Mouse (Mus musculus) spleen, postnatal 14 days (tissue): ENCODE results near the gene Gm10721.
"Not testable (repeated sequence)": the region's sequence is repeated elsewhere in the genome, so short reads cannot be mapped to it uniquely, and the experiment has no call there.

Experiments
- DNase-seq, 2 experiments: peaks; one replicate each; pipeline ENCODE4 v3.0.0; 2021 to 2022; ENCODE audit warnings: low spot score in 2 of 2

Gm10721 gene

DNA sequence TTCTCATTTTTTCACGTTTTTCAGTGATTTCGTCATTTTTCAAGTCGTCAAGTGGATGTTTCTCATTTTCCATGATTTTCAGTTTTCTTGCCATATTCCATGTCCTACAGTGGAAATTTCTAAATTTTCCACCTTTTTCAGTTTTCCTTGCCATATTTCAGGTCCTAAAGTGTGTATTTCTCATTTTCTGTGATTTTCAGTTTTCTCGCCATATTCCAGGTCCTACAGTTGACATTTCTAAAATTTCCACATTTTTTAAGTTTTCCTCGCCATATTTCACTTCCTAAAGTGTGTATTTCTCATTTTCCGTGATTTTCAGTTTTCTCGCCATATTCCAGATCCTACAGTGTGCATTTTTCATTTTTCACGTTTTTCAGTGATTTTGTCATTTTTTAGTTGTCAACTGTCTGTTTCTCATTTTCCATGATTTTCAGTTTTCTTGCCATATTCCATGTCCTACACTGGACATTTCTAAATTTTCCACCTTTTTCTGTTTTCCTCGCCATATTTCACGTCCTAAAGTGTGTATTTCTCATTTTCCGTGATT, at the start of gene Gm10721:
Gene Gm10721, plus strand, starts transcription at position 408 of the 547 bp plus-strand sequence.
- DNase-seq: not testable (repeated sequence)

GRCm38 (mm10) chr9:3000445-3000972, 12.4 kb upstream of the Gm10721 start, which contains the start of gene Gm10722:
TSS of gene Gm10722 (plus strand) at chr9:3000922.
- DNase-seq: not testable (repeated sequence)

GRCm38 (mm10) chr9:3001006-3001405, 11.9 kb upstream of the Gm10721 start:
- peak; percentile 17 to 18 for DNase-seq

DNA sequence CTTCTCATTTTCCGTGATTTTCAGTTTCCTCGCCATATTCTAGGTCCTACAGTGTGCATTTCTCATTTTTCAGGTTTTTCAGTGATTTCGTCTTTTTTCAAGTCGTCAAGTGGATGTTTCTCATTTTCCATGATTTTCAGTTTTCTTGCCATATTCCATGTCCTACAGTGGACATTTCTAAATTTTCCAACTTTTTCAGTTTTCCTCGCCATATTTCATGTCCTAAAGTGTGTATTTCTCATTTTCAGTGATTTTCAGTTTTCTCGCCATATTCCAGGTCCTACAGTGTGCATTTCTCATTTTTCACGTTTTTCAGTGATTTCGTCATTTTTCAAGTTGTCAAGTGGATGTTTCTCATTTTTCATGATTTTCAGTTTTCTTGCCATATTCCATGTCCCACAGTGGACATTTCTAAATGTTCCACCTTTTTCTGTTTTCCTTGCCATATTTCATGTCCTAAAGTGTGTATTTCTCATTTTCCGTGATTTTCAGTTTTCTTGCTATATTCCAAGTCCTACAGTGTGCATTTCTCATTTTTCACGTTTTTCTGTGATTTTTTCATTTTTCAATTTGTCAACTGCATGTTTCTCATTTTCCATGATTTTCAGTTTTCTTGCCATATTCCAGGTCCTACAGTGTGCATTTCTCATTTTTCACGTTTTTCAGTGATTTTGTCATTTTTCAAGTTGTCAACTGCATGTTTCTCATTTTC, 10.8 kb upstream of the Gm10721 start:
- DNase-seq: peak; percentile 100

GRCm38 (mm10) chr9:3002794-3003396, 10.0 kb upstream of the Gm10721 start, which contains the start of gene Gm11168:
TSS of gene Gm11168 (plus strand) at chr9:3003346.
- DNase-seq: peak in 1 of 2 experiments; percentile 6

GRCm38 (mm10) chr9:3006179-3006578, 6.8 kb upstream of the Gm10721 start:
- not testable (repeated sequence) for DNase-seq

GRCm38 (mm10) chr9:3006636-3007035, 6.3 kb upstream of the Gm10721 start:
- DNase-seq: peak; percentile 81 to 83

- DNase-seq: not testable (repeated sequence)
Measured at GRCm38 (mm10) chr9:3007272-3007671, 5.7 kb upstream of the Gm10721 start.

- not testable (repeated sequence) for DNase-seq
Measured at GRCm38 (mm10) chr9:3009331-3009730, 3.6 kb upstream of the Gm10721 start.

DNA sequence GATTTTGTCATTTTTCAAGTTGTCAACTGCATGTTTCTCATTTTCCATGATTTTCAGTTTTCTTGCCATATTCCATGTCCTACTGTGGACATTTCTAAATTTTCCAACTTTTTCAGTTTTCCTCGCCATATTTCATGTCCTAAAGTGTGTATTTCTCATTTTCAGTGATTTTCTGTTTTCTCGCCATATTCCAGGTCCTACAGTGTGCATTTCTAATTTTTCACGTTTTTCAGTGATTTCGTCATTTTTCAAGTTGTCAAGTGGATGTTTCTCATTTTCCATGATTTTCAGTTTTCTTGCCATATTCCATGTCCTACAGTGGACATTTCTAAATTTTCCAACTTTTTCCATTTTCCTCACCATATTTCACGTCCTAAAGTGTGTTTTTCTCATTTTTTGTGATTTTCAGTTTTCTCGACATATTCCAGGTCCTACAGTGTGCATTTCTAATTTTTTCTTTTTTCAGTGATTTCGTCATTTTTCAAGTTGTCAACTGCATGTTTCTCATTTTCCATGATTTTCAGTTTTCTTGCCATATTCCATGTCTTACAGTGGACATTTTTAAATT, 802 bp upstream of the Gm10721 start:
- not testable (repeated sequence) for DNase-seq

GRCm38 (mm10) chr9:3015354-3015753, 2.4 kb downstream of the Gm10721 start, which contains the start of gene Gm10720:
TSS of gene Gm10720 (plus strand) at chr9:3015654.
- not testable (repeated sequence) for DNase-seq

- DNase-seq: peak; percentile 2 to 6
Measured at GRCm38 (mm10) chr9:3015896-3016295, 3.0 kb downstream of the Gm10721 start.

DNA sequence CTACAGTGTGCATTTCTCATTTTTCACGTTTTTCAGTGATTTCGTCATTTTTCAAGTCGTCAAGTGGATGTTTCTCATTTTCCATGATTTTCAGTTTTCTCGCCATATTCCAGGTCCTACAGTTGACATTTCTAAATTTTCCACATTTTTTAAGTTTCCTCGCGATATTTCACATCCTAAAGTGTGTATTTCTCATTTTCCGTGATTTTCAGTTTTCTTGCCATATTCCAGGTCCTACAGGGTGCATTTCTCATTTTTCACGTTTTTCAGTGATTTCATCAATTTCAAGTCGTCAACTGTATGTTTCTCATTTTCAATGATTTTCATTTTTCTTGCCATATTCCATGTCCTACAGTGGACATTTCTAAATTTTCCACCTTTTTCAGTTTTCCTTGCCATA, 4.2 kb downstream of the Gm10721 start, which contains the start of gene Gm10719:
Gene Gm10719, plus strand, starts transcription at position 301 of the 400 bp plus-strand sequence.
- DNase-seq: not testable (repeated sequence)

DNA sequence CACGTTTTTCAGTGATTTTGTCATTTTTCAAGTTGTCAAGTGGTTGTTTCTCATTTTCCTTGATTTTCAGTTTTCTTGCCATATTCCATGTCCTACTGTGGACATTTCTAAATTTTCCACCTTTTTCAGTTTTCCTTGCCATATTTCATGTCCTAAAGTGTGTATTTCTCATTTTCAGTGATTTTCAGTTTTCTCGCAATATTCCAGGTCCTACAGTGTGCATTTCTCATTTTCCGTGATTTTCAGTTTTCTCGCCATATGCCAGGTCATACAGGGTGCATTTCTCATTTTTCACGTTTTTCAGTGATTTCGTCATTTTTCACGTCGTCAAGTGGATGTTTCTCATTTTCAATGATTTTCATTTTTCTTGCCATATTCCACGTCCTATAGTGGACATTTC, 6.0 kb downstream of the Gm10721 start:
- DNase-seq: peak; percentile 92 to 100

DNA sequence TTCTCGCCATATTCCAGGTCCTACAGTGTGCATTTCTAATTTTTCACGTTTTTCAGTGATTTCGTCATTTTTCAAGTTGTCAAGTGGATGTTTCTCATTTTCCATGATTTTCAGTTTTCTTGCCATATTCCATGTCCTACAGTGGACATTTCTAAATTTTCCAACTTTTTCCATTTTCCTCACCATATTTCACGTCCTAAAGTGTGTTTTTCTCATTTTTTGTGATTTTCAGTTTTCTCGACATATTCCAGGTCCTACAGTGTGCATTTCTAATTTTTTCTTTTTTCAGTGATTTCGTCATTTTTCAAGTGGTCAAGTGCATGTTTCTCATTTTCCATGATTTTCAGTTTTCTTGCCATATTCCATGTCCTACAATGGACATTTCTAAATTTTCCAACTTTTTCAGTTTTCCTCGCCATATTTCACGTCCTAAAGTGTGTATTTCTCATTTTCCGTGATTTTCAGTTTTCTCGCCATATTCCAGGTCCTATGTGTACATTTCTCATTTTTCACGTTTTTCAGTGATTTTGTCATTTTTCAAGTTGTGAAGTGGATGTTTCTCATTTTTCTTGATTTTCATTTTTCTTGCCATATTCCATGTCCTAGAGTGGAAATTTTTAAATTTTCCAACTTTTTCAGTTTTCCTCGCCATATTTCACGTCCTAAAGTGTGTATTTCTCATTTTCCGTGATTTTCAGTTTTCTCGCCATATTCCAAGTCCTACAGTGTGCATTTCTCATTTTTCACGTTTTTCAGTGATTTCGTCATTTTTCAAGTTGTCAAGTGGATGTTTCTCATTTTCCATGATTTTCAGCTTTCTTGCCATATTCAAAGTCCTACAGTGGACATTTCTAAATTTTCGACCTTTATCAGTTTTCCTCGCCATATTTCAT, 7.1 kb downstream of the Gm10721 start:
- DNase-seq: peak; percentile 85

DNA sequence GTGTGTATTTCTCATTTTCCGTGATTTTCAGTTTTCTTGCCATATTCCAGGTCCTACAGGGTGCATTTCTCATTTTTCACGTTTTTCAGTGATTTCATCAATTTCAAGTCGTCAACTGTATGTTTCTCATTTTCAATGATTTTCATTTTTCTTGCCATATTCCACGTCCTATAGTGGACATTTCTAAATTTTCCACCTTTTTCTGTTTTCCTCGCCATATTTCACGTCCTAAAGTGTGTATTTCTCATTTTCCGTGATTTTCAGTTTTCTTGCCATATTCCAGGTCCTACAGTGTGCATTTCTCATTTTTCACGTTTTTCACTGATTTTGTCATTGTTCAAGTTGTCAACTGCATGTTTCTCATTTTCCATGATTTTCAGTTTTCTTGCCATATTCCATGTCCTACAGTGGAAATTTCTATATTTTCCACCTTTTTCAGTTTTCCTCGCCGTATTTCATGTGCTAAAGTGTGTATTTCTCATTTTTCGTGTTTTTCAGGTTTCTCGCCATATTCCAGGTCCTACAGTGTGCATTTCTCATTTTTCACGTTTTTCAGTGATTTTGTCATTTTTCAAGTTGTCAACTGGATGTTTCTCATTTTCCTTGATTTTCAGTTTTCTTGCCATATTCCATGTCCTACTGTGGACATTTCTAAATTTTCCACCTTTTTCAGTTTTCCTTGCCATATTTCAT, 9.5 kb downstream of the Gm10721 start:
- DNase-seq: peak; percentile 59 to 72

GRCm38 (mm10) chr9:3023312-3023984, 10.5 kb downstream of the Gm10721 start, which contains the start of gene Gm10718:
TSS of gene Gm10718 (plus strand) at chr9:3023547.
- peak; percentile 20 to 24 for DNase-seq

GRCm38 (mm10) chr9:3023985-3024648, 11.2 kb downstream of the Gm10721 start:
- DNase-seq: peak; percentile 82 to 86

DNA sequence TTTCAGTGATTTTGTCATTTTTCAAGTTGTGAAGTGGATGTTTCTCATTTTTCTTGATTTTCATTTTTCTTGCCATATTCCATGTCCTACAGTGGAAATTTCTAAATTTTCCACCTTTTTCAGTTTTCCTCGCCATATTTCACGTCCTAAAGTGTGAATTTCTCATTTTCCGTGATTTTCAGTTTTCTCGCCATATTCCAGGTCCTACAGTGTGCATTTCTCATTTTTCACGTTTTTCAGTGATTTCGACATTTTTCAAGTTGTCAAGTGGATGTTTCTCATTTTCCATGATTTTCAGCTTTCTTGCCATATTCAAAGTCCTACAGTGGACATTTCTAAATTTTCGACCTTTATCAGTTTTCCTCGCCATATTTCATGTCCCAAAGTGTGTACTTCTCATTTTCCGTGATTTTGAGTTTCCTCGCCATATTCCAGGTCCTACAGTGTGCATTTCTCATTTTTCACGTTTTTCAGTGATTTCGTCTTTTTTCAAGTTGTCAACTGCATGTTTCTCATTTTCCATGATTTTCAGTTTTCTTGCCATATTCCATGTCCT, 12.1 kb downstream of the Gm10721 start, which contains the start of gene Gm10717:
Gene Gm10717, plus strand, starts transcription at position 506 of the 556 bp plus-strand sequence.
- peak; percentile 64 for DNase-seq
